Mouse (Mus musculus): Measurements from ENCODE around the gene Gtpbp1.

- TF ChIP-seq CTCF (IDR thresholded peaks at IDR 0.05; ENCODE audit: borderline replicate concordance, extremely low read depth, insufficient read depth, insufficient read length): no peak
- no peak for TF ChIP-seq POLR2A (IDR thresholded peaks at IDR 0.05; ENCODE audit: borderline replicate concordance, extremely low read depth, insufficient read depth, insufficient read length, poor library complexity, severe bottlenecking)
Measured at GRCm38 (mm10) chr15:79750266-79750665, 59.6 kb downstream of the Gtpbp1 start.
